In the genomic region with DNA sequence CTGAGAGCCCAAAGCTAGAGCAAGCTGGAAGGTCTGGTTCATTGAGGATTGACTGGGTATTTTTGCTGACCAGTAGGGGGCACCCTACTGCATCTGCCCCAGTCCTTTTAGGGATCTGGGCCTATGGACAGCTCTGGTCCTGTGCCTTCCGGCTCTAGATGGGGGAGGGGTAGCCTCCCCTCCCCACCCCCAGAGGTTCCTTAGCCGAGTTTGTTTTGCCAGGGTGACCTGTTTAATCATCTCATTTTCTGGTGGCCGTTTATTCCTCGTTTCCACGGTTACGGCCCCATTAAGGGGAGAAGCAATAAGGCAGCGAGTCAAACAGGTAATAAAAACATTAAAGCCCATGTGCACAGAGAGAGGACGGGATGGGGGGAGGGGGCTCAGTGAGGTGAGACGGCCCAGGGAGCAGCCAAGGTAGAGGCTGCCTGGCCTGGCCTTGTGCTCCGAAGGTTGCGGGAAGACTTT, we compare ENCODE assay signal across 8 mouse cellular contexts.
DNase-seq lines count a peak whose midpoint lies in the region.

No protein-coding gene starts in this region.

- H3K4me1 ChIP-seq in heart, embryonic 10.5 days: peaks cover 100% of the 10 kb centered on the region
- peaks cover 57% of the 10 kb centered on the region for H3K4me1 ChIP-seq in midbrain, embryonic 10.5 days

- H3K9me3 ChIP-seq in heart, embryonic 10.5 days: no peaks in the 10 kb centered on the region
- no peaks in the 10 kb centered on the region for H3K9me3 ChIP-seq in midbrain, embryonic 10.5 days (replicated peaks)

- 67% methylated on average over 11 of the region's 11 CpGs for WGBS in heart, embryonic 10.5 days
- WGBS in midbrain, embryonic 10.5 days: 68% methylated on average over 11 of the region's 11 CpGs

- peaks cover 9% of the 10 kb centered on the region; the same call in 1 of the 2 replicates for H3K36me3 ChIP-seq in heart, embryonic 10.5 days
- no peaks in the 10 kb centered on the region for H3K36me3 ChIP-seq in midbrain, embryonic 10.5 days

- peak overlapping the region; percentile 85 for H3K27ac ChIP-seq in heart, embryonic 10.5 days
- no peak overlapping the region for H3K27ac ChIP-seq in midbrain, embryonic 10.5 days (replicated peaks)

- DNase-seq in heart, embryonic 10.5 days (ENCODE audit: low spot score): no peak
- DNase-seq in heart, adult 8-10 months (ENCODE audit: low spot score): no peak
- peak; percentile 37 for DNase-seq in 3134 (ENCODE audit: extremely low read depth, insufficient read length, low spot score)
- DNase-seq in ZHBTc4 (ENCODE audit: low read depth, low spot score): peak; percentile 86
- DNase-seq in kidney, postnatal 14 days: peak; percentile 89
- no peak for DNase-seq in right cerebral cortex, adult 2 months (ENCODE audit: low spot score in 2 of 2)
- no peak for DNase-seq in right cerebral cortex, postnatal 4 days
- no peak for DNase-seq in midbrain, embryonic 10.5 days (ENCODE audit: low spot score)

- H3K4me3 ChIP-seq in heart, embryonic 10.5 days: no peak overlapping the region
- no peak overlapping the region for H3K4me3 ChIP-seq in midbrain, embryonic 10.5 days

- H3K27me3 ChIP-seq in heart, embryonic 10.5 days (ENCODE audit: insufficient read depth, poor library complexity, severe bottlenecking): peaks cover 3% of the 10 kb centered on the region; the same call in 1 of the 2 replicates
- H3K27me3 ChIP-seq in midbrain, embryonic 10.5 days (ENCODE audit: low read depth, poor library complexity, severe bottlenecking): peaks cover 100% of the 10 kb centered on the region

Comparison
In these comparisons a context has a peak if more than half of its experiments do, and no peak if none do; other contexts are left out.
1. DNase-seq: peak in 3134 (single experiment), ZHBTc4 (single experiment) and kidney, postnatal 14 days (single experiment); none in heart, embryonic 10.5 days (single experiment), heart, adult 8-10 months (single experiment), right cerebral cortex, adult 2 months (0 of 2), right cerebral cortex, postnatal 4 days (single experiment) and midbrain, embryonic 10.5 days (single experiment).